Mouse (Mus musculus) heart, embryonic 16.5 days (tissue): Measurements from ENCODE around the gene Btnl1. TPM values are rescaled to one million over a fixed set of nuclear protein-coding genes. Genes with fewer than 3 reads are reported as not detected.

Experiments
- ATAC-seq: fragments of 200-750 bp; cut with Nextera tagmentation; replicated peaks from 2 replicates; pipeline ENCODE4 v1.8.0; 2017; ENCODE audit warnings: moderate number of reproducible peaks; ENCODE audit not compliant: insufficient read depth, low FRiP score; ENCODE audit errors: extremely low read depth
- H3K27ac ChIP-seq: fragments of 300-500 bp; sonication (generic); 2 replicates; pipeline ENCODE4 v1.5.1; 2014; ENCODE audit warnings: mild to moderate bottlenecking, low read length, control low read depth, moderate library complexity
- H3K27me3 ChIP-seq: fragments of 300-500 bp; sonication (generic); 2 replicates; pipeline ENCODE4 v1.6.1; 2014; ENCODE audit warnings: low read length, mixed read lengths; ENCODE audit not compliant: control insufficient read depth, insufficient read depth
- H3K36me3 ChIP-seq: fragments of 300-500 bp; sonication (generic); 2 replicates; pipeline ENCODE4 v1.6.1; 2014; ENCODE audit not compliant: control insufficient read depth, insufficient read depth
- H3K4me1 ChIP-seq: fragments of 300-500 bp; sonication (generic); 2 replicates; pipeline ENCODE4 v1.6.1; 2014; ENCODE audit warnings: low read length, mixed read lengths; ENCODE audit not compliant: control insufficient read depth, insufficient read depth
- H3K4me2 ChIP-seq: fragments of 300-500 bp; sonication (generic); 2 replicates; pipeline ENCODE4 v1.6.1; 2014; ENCODE audit warnings: low read depth, mild to moderate bottlenecking, control low read depth, low read length
- H3K4me3 ChIP-seq: fragments of 300-500 bp; sonication (generic); 2 replicates; pipeline ENCODE4 v1.5.1; 2014; ENCODE audit warnings: mild to moderate bottlenecking, control low read depth, low read length
- H3K9ac ChIP-seq: fragments of 300-500 bp; sonication (generic); 2 replicates; pipeline ENCODE4 v1.6.1; 2014; ENCODE audit warnings: low read length, control low read depth
- H3K9me3 ChIP-seq: fragments of 300-500 bp; sonication (generic); replicated peaks from 2 replicates; pipeline ENCODE4 v1.6.1; 2016; ENCODE audit warnings: low read length; ENCODE audit not compliant: control insufficient read depth
- WGBS: fragments of 180-500 bp; shearing (Covaris S2); extraction: QIAGEN DNeasy Blood & Tissue Kit; methylation state at CpG from one replicate; pipeline ENCODE4 v1.1.7; 2014; 5-methylcytosine and 5-hydroxymethylcytosine counted together
- polyA plus RNA-seq: library from polyadenylated mRNA; unstranded; fragments of >200 nt; fragmentation: Nextera tagmentation; extraction: Ambion mirVana; gene quantifications from 2 replicates; pipeline ENCODE4 v1.2.1, GENCODE M21; 2015

Gene Btnl1
- polyA plus RNA-seq, 1 experiment from 2014 or later: 0.18 TPM

GRCm38 (mm10) chr17:34378716-34379115 is 1.8 kb downstream of the Btnl1 start:
- Histone ChIP-seq H3K36me3 (no peaks in the 10 kb centered on the region), H3K27ac (no peak overlapping the region), H3K27me3 (no peaks in the 10 kb centered on the region), H3K4me2 (no peak overlapping the region), H3K4me3 (no peak overlapping the region), H3K9ac (no peak overlapping the region), H3K4me1 (no peaks in the 10 kb centered on the region), H3K9me3 (no peaks in the 10 kb centered on the region)
- no peak for ATAC-seq
- WGBS: 54% methylated on average over 2 of the region's 2 CpGs

DNA sequence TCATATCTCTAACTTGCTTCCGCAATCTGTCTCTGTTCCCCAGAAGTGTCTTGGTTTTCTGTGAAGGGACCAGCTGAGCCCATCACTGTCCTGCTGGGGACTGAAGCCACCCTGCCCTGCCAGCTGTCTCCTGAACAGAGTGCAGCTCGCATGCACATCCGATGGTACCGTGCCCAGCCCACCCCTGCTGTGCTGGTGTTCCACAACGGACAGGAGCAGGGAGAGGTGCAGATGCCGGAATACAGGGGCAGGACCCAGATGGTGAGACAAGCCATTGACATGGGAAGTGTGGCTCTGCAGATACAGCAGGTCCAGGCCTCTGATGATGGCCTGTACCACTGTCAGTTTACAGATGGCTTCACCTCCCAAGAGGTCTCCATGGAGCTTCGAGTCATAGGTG is 2.5 kb downstream of the Btnl1 start:
- no peak overlapping the region for H3K4me3 ChIP-seq
- no peak overlapping the region for H3K27ac ChIP-seq
- H3K9ac ChIP-seq: no peak overlapping the region
- H3K36me3 ChIP-seq: no peaks in the 10 kb centered on the region
- no peaks in the 10 kb centered on the region for H3K4me1 ChIP-seq
- H3K4me2 ChIP-seq: no peak overlapping the region
- 86% methylated on average over 7 of the region's 7 CpGs for WGBS
- no peaks in the 10 kb centered on the region for H3K27me3 ChIP-seq
- no peak for ATAC-seq
- no peaks in the 10 kb centered on the region for H3K9me3 ChIP-seq

- Histone ChIP-seq H3K4me2 (no peak overlapping the region), H3K4me1 (no peaks in the 10 kb centered on the region), H3K9ac (no peak overlapping the region), H3K9me3 (no peaks in the 10 kb centered on the region), H3K36me3 (no peaks in the 10 kb centered on the region), H3K27me3 (no peaks in the 10 kb centered on the region), H3K4me3 (no peak overlapping the region), H3K27ac (no peak overlapping the region)
- ATAC-seq: no peak
- WGBS: 68% methylated on average over 11 of the region's 11 CpGs
These were observed 4.9 kb downstream of the Btnl1 start for GRCm38 (mm10) chr17:34381876-34382275.

- H3K9me3 ChIP-seq: no peaks in the 10 kb centered on the region
- no peak overlapping the region for H3K27ac ChIP-seq
- H3K36me3 ChIP-seq: no peaks in the 10 kb centered on the region
- ATAC-seq: no peak
- no peak overlapping the region for H3K4me2 ChIP-seq
- H3K4me3 ChIP-seq: no peak overlapping the region
- H3K9ac ChIP-seq: no peak overlapping the region
- H3K27me3 ChIP-seq: no peaks in the 10 kb centered on the region
- H3K4me1 ChIP-seq: no peaks in the 10 kb centered on the region
- WGBS: 65% methylated on average over 7 of the region's 7 CpGs
These were observed 6.3 kb downstream of the Btnl1 start for GRCm38 (mm10) chr17:34383212-34383611.

GRCm38 (mm10) chr17:34384699-34385098 is 7.8 kb downstream of the Btnl1 start:
- Histone ChIP-seq H3K27ac (no peak overlapping the region), H3K4me1 (no peaks in the 10 kb centered on the region), H3K4me2 (no peak overlapping the region), H3K9ac (no peak overlapping the region), H3K36me3 (no peaks in the 10 kb centered on the region), H3K27me3 (no peaks in the 10 kb centered on the region), H3K9me3 (no peaks in the 10 kb centered on the region), H3K4me3 (no peak overlapping the region)
- 60% methylated on average over 3 of the region's 3 CpGs for WGBS
- no peak for ATAC-seq

DNA sequence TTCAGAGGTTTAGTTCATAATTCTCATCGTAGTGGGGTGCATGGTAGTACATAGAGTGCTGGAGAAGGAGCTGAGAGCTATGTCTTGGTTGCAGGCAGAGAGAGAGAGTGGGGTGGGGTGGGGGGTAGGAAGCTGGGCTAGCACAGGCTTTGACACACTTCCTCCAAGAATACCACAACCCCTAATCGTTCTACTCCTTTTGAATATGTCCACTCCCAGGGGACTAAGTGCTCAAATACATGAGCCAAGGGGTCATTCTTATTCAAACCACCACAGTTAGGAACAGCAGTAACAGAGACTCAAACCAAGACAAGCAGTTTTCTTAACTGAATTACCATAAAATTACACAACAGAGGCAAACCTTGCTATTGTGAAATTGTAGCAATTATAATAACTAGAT is 9.7 kb downstream of the Btnl1 start:
- Histone ChIP-seq H3K27ac (no peak overlapping the region), H3K4me3 (no peak overlapping the region), H3K9me3 (no peaks in the 10 kb centered on the region), H3K4me1 (no peaks in the 10 kb centered on the region), H3K36me3 (no peaks in the 10 kb centered on the region), H3K9ac (no peak overlapping the region), H3K4me2 (no peak overlapping the region), H3K27me3 (peaks cover 4% of the 10 kb centered on the region; the same call in 1 of the 2 replicates)
- ATAC-seq: no peak
- 67% methylated on average over 2 of the region's 2 CpGs for WGBS

DNA sequence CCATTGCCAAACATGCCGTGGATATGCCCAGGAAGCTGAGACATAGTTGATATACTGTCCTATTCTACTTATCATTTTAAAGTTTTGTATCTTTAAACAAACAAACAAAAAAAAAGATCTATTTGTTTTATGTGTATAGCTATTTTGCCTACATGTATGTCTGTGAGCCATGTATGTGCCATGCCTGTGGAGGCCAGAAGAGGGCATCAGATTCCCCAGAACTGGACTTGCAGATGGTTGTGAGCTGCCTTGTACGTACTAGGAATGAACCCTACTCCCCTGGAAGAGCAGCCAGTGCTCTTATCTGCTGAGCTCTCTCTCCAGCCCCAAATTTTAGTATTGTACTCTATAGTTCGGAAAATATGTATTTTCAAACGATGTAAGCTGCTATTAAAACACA is 11.6 kb downstream of the Btnl1 start:
- no peak for ATAC-seq
- Histone ChIP-seq H3K4me1 (no peaks in the 10 kb centered on the region), H3K9ac (no peak overlapping the region), H3K9me3 (no peaks in the 10 kb centered on the region), H3K27ac (no peak overlapping the region), H3K27me3 (peaks cover 8% of the 10 kb centered on the region; the same call in 1 of the 2 replicates), H3K36me3 (no peaks in the 10 kb centered on the region), H3K4me3 (no peak overlapping the region), H3K4me2 (no peak overlapping the region)
- WGBS: 35% methylated on average over 4 of the region's 4 CpGs

DNA sequence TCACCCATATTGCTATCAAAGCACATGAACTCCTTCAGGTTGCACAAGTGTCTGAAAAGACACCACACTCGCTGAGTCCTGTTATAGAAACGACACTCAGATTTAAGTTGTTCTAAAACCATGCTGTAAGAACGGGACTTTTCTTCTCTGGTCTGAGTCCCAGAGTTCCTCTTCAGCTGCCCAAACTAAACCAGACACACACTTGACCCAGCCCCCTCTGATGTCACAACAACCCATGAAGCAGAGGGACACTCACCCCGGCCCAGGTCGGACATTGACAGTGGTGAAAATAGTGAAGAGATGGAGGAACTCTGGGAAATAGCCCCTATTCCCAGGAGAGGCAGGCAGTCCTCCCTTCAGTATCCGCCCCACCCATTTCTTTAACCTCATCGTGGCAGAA is 14.6 kb downstream of the Btnl1 start:
- Histone ChIP-seq H3K27me3 (peaks cover 8% of the 10 kb centered on the region; the same call in 1 of the 2 replicates), H3K4me1 (no peaks in the 10 kb centered on the region), H3K9ac (no peak overlapping the region), H3K4me3 (no peak overlapping the region), H3K9me3 (no peaks in the 10 kb centered on the region), H3K27ac (no peak overlapping the region), H3K36me3 (no peaks in the 10 kb centered on the region), H3K4me2 (no peak overlapping the region)
- WGBS: 54% methylated on average over 7 of the region's 7 CpGs
- no peak for ATAC-seq

- peak overlapping the region; percentile 44 for H3K4me3 ChIP-seq
- no peak overlapping the region for H3K9ac ChIP-seq
- ATAC-seq: no peak; the same call in 1 of the 2 replicates
- no peaks in the 10 kb centered on the region for H3K9me3 ChIP-seq
- H3K27me3 ChIP-seq: peaks cover 8% of the 10 kb centered on the region; the same call in 1 of the 2 replicates
- H3K36me3 ChIP-seq: no peaks in the 10 kb centered on the region
- peak overlapping the region; percentile 64 for H3K4me2 ChIP-seq
- no peak overlapping the region for H3K27ac ChIP-seq
- H3K4me1 ChIP-seq: no peaks in the 10 kb centered on the region
- WGBS: 3% methylated on average over 24 of the region's 24 CpGs
These were observed 15.4 kb downstream of the Btnl1 start for GRCm38 (mm10) chr17:34392321-34392720.

DNA sequence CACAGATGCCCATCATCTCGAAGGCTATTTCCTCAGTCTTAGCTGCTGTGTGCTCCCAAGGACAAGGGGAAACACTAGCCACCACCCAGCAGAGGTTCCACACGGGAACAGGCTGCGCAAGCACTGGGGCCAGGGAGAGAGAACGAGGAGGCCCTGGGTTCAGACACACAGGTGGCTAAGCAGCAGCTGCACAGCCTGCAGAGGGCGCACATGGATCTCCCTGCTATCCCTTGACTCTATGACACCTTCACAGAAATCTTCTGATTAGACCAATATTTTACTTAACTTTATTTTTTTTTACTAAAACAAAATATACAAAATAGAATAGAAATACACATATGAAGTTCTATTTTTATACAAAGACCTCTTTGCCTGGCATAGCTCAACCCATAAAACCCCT is 20.4 kb downstream of the Btnl1 start:
- Histone ChIP-seq H3K9ac (no peak overlapping the region), H3K36me3 (no peaks in the 10 kb centered on the region), H3K27ac (no peak overlapping the region), H3K9me3 (no peaks in the 10 kb centered on the region), H3K4me1 (no peaks in the 10 kb centered on the region), H3K4me3 (no peak overlapping the region), H3K4me2 (no peak overlapping the region), H3K27me3 (peaks cover 12% of the 10 kb centered on the region)
- ATAC-seq: no peak
- 60% methylated on average over 5 of the region's 5 CpGs for WGBS
